Mouse (Mus musculus) bone marrow, adult 2 months (tissue): ENCODE results near the gene Tsx. TPM values are rescaled to one million over a fixed set of nuclear protein-coding genes. Genes with fewer than 3 reads are reported as not detected.

ENCODE experiments used
- H3K27ac ChIP-seq: fragments of 200-500 bp; 2 replicates; pipeline ENCODE4 v1.5.1; 2012; ENCODE audit warnings: low read depth, mild to moderate bottlenecking, control low read depth, inconsistent platforms, low read length; ENCODE audit not compliant: control insufficient read depth, poor library complexity, insufficient read depth
- H3K4me1 ChIP-seq: fragments of 200-500 bp; 2 replicates; pipeline ENCODE4 v1.6.1; 2011; ENCODE audit warnings: low read length; ENCODE audit not compliant: control insufficient read depth, insufficient read depth
- H3K4me3 ChIP-seq: fragments of 200-500 bp; replicated peaks from 2 replicates; pipeline ENCODE3; 2011; ENCODE audit warnings: mild to moderate bottlenecking, low read depth, low read length, control low read depth; ENCODE audit not compliant: control insufficient read depth
- CTCF ChIP-seq: fragments of 200-500 bp; IDR thresholded peaks from 2 replicates; pipeline ENCODE4 v1.5.1; 2011; ENCODE audit warnings: low read length, control low read depth; ENCODE audit not compliant: control insufficient read depth, insufficient read depth
- POLR2A ChIP-seq: fragments of 200-500 bp; IDR thresholded peaks from 2 replicates; pipeline ENCODE4 v1.6.1; 2011; ENCODE audit warnings: low read depth, mild to moderate bottlenecking, control low read depth, low read length, borderline replicate concordance; ENCODE audit not compliant: control insufficient read depth
- WGBS: fragments of 180-500 bp; shearing (Covaris S2); methylation state at CpG from one replicate; pipeline ENCODE4 v1.1.7; 2018; 5-methylcytosine and 5-hydroxymethylcytosine counted together
- polyA plus RNA-seq: library from polyadenylated mRNA; stranded (reverse); fragments of >200 nt; gene quantifications from 2 replicates; pipeline ENCODE4 v1.2.4, GENCODE M21; 2011; ENCODE audit warnings: low replicate concordance; ENCODE audit not compliant: missing spikeins, insufficient read depth, insufficient read length

The Tsx gene
- polyA plus RNA-seq, 1 experiment: not detected

GRCm38 (mm10) chrX:103452815-103453214 lies 38.5 kb downstream of the Tsx start:
- TF ChIP-seq CTCF (no peak), POLR2A (no peak)
- 81% methylated on average over 6 of the region's 6 CpGs for WGBS
- no peak overlapping the region for H3K27ac ChIP-seq

DNA sequence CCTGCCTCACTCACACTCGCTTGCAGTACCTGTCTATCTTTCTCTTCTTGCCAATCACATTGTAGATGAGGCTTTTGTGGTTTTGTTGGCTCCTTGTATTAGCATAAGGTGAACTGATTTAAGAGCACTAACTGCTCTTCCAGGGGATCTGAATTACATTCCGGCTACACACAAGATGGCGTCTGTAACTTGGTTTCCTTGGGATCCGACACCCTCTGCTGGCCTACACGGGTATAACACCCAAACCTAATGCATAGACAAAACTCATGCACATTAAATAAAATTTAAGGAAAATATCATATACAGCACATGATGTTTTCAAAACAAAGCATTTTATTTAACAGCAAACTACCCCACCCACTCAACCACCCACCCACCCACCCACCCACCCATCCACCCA lies 45.8 kb downstream of the Tsx start:
- no peak overlapping the region for H3K27ac ChIP-seq
- WGBS: 76% methylated on average over 5 of the region's 5 CpGs
- no peaks in the 10 kb centered on the region for H3K4me1 ChIP-seq
- no peak overlapping the region for H3K4me3 ChIP-seq
- TF ChIP-seq CTCF: no peak; the same call in 1 of the 2 replicates
- no peak for TF ChIP-seq POLR2A

More at GRCm38 (mm10) chrX:103452815-103453214, 38.5 kb downstream of the Tsx start:
- Histone ChIP-seq H3K4me3 (no peak overlapping the region), H3K4me1 (no peaks in the 10 kb centered on the region)

DNA sequence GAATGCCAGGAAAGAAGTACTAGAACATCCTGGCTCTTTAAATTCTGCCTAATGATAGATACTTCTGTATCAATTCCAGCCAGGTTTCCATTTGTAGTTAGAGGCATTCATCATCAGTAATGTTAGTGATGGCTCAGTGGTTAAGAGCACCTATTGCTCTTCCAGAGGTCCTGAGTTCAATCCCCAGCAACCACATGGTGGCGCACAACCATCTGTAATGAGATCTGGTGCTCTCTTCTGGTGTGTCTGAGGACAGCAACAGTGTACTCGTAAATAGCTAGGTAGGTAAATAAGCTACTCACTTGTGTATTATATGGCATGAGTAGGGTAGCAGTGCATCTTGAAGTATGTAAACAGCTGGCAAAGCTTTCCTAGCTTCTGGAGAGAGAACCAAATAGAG lies 54.7 kb downstream of the Tsx start:
- no peaks in the 10 kb centered on the region for H3K4me1 ChIP-seq
- H3K4me3 ChIP-seq: no peak overlapping the region
- TF ChIP-seq CTCF: no peak
- no peak for TF ChIP-seq POLR2A
- no peak overlapping the region for H3K27ac ChIP-seq
- WGBS: 80% methylated on average over 2 of the region's 2 CpGs

DNA sequence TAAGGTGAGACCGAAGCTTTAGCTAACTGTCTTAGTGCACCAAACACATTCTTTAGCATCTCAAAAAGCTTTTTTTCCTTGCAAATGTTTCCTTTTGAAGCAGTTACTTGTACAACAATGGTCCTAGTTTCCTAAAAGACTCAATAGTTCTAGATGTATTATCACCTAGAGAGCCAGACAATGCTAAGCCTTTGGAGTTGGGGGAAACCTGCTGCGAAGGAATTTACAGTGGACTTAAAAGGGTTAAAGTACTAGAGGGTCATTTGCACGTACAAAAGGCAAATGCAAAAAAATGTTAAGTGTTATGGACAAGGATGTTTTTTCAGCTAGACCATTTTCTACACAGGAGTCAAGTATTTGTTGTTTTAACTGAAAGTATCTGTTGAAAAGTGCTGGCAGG lies 58.1 kb downstream of the Tsx start:
- WGBS: 82% methylated on average over 3 of the region's 3 CpGs
- TF ChIP-seq CTCF: no peak
- no peak for TF ChIP-seq POLR2A
- Histone ChIP-seq H3K27ac (no peak overlapping the region), H3K4me1 (no peaks in the 10 kb centered on the region), H3K4me3 (no peak overlapping the region)

Other genes with a start within 250 kb of the Tsx start
- not detected in 2 replicates for gene Nap1l2, start 227.8 kb upstream of the Tsx start, polyA plus RNA-seq
- not detected in 2 replicates for gene Cdx4, start 93.1 kb upstream of the Tsx start, polyA plus RNA-seq
- 0.41 and 0.55 TPM in 2 replicates for gene Chic1, start 58.0 kb upstream of the Tsx start, polyA plus RNA-seq
- gene Gm26992, start 7.5 kb downstream of the Tsx start, polyA plus RNA-seq: not detected in 2 replicates
- 1.4 TPM in 1 of 2 replicates, not detected in the other for gene Zcchc13, start 216.1 kb downstream of the Tsx start, polyA plus RNA-seq